Mouse (Mus musculus) intestine, postnatal 0 days (tissue): ENCODE data around the gene Ebi3. TPM values are rescaled to one million over a fixed set of nuclear protein-coding genes. Genes with fewer than 3 reads are reported as not detected.

Experiments used
- ATAC-seq: fragments of 200-750 bp; cut with Nextera tagmentation; 2 replicates; pipeline ENCODE4 v1.8.0; 2017; ENCODE audit warnings: mild to moderate bottlenecking, moderate TSS enrichment, moderate library complexity
- H3K27ac ChIP-seq: fragments of 300-500 bp; sonication (generic); 2 replicates; pipeline ENCODE4 v1.5.1; 2014; ENCODE audit warnings: mild to moderate bottlenecking, low read depth, low read length, moderate library complexity
- H3K27me3 ChIP-seq: fragments of 300-500 bp; sonication (generic); replicated peaks from 2 replicates; pipeline ENCODE4 v1.6.1; 2014; ENCODE audit warnings: low read length, mixed read lengths; ENCODE audit not compliant: control insufficient read depth, insufficient read depth
- H3K36me3 ChIP-seq: fragments of 300-500 bp; sonication (generic); 2 replicates; pipeline ENCODE4 v1.6.1; 2014; ENCODE audit warnings: mild to moderate bottlenecking, moderate library complexity; ENCODE audit not compliant: control insufficient read depth, insufficient read depth
- H3K4me1 ChIP-seq: fragments of 300-500 bp; sonication (generic); replicated peaks from 2 replicates; pipeline ENCODE4 v1.6.1; 2014; ENCODE audit warnings: antibody characterized with exemption, low read length, mixed read lengths; ENCODE audit not compliant: control insufficient read depth, insufficient read depth
- H3K4me2 ChIP-seq: fragments of 300-500 bp; sonication (generic); replicated peaks from 2 replicates; pipeline ENCODE4 v1.6.1; 2014; ENCODE audit warnings: low read depth, mild to moderate bottlenecking, moderate library complexity
- H3K4me3 ChIP-seq: fragments of 300-500 bp; sonication (generic); 2 replicates; pipeline ENCODE4 v1.5.1; 2014; ENCODE audit warnings: low read depth, low read length
- H3K9ac ChIP-seq: fragments of 300-500 bp; sonication (generic); 2 replicates; pipeline ENCODE4 v1.6.1; 2014; ENCODE audit warnings: mild to moderate bottlenecking, low read depth, low read length
- H3K9me3 ChIP-seq: fragments of 300-500 bp; sonication (generic); 2 replicates; pipeline ENCODE4 v1.6.1; 2016; ENCODE audit warnings: mixed run types; ENCODE audit not compliant: control insufficient read depth
- CTCF ChIP-seq: sonication (generic); IDR thresholded peaks from 2 replicates; pipeline ENCODE4 v1.5.1; 2016; ENCODE audit warnings: low read depth, mild to moderate bottlenecking, control low read depth, antibody characterized with exemption, moderate library complexity
- WGBS: fragments of 180-500 bp; shearing (Covaris S2); extraction: QIAGEN DNeasy Blood & Tissue Kit; methylation state at CpG from one replicate; pipeline ENCODE4 v1.1.7; 2014; 5-methylcytosine and 5-hydroxymethylcytosine counted together
- polyA plus RNA-seq: library from polyadenylated mRNA; unstranded; fragments of >200 nt; fragmentation: Nextera tagmentation; extraction: Ambion mirVana; gene quantifications from 2 replicates; pipeline ENCODE4 v1.2.1, GENCODE M21; 2015

Ebi3 gene
- polyA plus RNA-seq, 1 experiment from 2014 or later: 1.5 TPM

GRCm38 (mm10) chr17:55967186-55967585, 14.7 kb downstream of the Ebi3 start:
- no peak overlapping the region for H3K4me2 ChIP-seq
- H3K4me3 ChIP-seq: no peak overlapping the region
- peaks cover 20% of the 10 kb centered on the region for H3K27me3 ChIP-seq
- H3K36me3 ChIP-seq: peaks cover 35% of the 10 kb centered on the region
- WGBS: 95% methylated on average over 4 of the region's 4 CpGs
- no peak for ATAC-seq
- no peak for TF ChIP-seq CTCF
- no peak overlapping the region for H3K27ac ChIP-seq
- no peak overlapping the region for H3K9ac ChIP-seq
- H3K9me3 ChIP-seq: no peaks in the 10 kb centered on the region
- H3K4me1 ChIP-seq: 0 out of 2 replicates have a peak, but pooled peaks cover 4% of the 10 kb centered on the region

- Histone ChIP-seq H3K4me2 (no peak overlapping the region), H3K9me3 (no peaks in the 10 kb centered on the region), H3K9ac (no peak overlapping the region), H3K27ac (no peak overlapping the region), H3K4me3 (no peak overlapping the region), H3K4me1 (0 out of 2 replicates have a peak, but pooled peaks cover 4% of the 10 kb centered on the region), H3K36me3 (peaks cover 32% of the 10 kb centered on the region), H3K27me3 (peaks cover 20% of the 10 kb centered on the region)
- no peak for ATAC-seq
- TF ChIP-seq CTCF: no peak
- WGBS: 73% methylated on average over 7 of the region's 7 CpGs
Measured at GRCm38 (mm10) chr17:55968210-55968609, 15.8 kb downstream of the Ebi3 start.

DNA sequence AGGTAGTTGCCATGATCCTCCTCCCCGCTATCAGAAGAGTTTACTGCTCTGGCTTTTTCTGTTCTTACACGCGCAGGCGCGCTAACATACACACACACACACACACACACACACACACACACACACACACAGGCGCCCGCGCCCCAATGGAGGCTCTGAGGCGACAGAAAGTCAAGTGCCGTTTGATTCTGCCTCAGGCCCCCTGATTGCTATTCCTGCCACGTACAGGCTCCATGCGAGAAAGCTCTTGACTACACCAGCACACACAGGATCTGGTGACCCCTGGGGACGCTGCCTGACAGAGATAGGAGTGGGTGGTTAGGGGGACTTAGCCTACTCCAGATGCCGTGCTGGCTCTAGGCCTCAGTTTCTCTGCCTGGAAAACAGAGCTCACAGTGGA, 17.1 kb downstream of the Ebi3 start:
- H3K4me3 ChIP-seq: no peak overlapping the region

DNA sequence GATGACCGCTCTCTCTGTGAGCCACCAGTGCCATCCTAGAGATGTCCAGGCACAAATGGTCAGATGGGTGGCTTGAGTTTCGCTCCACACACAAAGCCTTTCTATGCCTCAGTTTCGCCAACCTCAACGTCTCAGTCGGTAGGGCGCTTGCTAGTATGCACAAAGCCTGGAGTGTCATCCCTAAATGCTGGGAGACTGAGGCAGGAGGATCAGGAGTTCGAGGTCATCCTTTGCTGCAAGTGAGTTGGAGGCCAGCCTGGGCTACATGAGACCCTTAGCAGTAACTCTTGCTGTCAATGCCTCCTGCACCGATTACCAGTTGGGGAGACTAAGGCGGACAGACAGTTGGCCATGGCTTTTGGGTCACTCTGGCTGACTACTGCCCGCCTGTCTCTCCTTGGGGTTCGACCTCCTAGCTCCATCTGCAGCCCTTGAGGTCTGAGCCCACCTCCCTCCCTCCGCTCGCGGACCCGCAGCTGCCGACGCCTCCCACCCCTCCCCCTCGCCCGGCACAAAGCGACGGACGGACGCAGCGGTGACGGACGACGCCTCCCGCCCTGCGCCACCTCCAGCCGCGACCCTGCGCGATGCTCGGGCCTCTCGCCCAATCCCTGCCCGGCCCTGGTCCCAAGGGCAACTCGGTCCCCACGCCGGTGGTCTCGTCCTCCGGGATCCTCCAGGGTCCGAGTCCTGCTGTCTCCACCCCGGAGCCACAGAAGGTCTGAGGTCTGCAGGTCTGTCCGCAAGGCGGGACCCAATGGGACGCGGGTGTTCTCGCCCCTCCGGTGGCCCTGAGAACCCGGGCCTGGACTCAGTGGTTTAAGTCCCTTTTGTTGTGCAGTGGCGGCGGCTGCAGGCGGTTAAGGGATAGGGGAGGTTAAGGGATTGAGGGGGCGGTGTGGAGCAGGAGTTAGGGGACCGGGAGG, 17.8 kb downstream of the Ebi3 start, which contains the start of gene Shd:
Shd (plus strand) TSS at position 502 of the 926 bp plus-strand sequence.
- H3K27ac ChIP-seq: no peak within 1 kb of the TSS
- 0 out of 2 replicates have a peak, but pooled peaks cover 4% of the 10 kb centered on the region for H3K4me1 ChIP-seq
- 0 out of 2 replicates have a peak, but pooled peaks have one; percentile 15 for ATAC-seq
- WGBS: 9% methylated on average over 55 of the region's 55 CpGs
- peak within 1 kb of the TSS; percentile 43 for H3K9ac ChIP-seq
- peaks cover 20% of the 10 kb centered on the region for H3K27me3 ChIP-seq
- H3K4me3 ChIP-seq: peak within 1 kb of the TSS; percentile 38
- peak within 1 kb of the TSS; percentile 66 for H3K4me2 ChIP-seq
- no peak for TF ChIP-seq CTCF
- H3K36me3 ChIP-seq: peaks cover 19% of the 10 kb centered on the region
- no peaks in the 10 kb centered on the region for H3K9me3 ChIP-seq

More for the DNA sequence above, 17.1 kb downstream of the Ebi3 start:
- no peak overlapping the region for H3K27ac ChIP-seq
- no peaks in the 10 kb centered on the region for H3K9me3 ChIP-seq
- H3K4me2 ChIP-seq: no peak overlapping the region; the same call in 1 of the 2 replicates
- no peak for ATAC-seq
- WGBS: 38% methylated on average over 14 of the region's 14 CpGs
- TF ChIP-seq CTCF: no peak
- H3K4me1 ChIP-seq: 0 out of 2 replicates have a peak, but pooled peaks cover 4% of the 10 kb centered on the region
- H3K9ac ChIP-seq: no peak overlapping the region
- peaks cover 20% of the 10 kb centered on the region for H3K27me3 ChIP-seq
- peaks cover 26% of the 10 kb centered on the region for H3K36me3 ChIP-seq

DNA sequence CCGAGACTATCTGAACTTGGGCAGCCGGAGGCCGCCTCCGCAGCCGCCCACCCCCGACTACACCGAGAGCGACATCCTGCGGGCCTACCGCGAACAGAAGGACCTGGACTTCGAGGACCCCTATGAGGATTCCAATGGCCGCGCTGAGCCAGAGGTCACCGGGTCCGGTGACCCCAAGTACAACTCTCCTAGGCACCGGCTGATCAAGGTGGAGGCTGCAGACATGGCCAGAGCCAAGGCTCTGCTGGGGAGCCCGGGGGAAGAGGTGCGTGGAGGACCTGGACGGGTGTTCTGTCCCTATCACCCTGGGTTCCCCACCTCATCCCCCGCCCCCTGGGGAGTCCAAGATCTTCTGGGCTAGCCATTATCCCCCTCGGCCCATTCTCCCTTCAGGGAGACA, 19.0 kb downstream of the Ebi3 start:
- Histone ChIP-seq H3K9ac (no peak overlapping the region), H3K4me1 (0 out of 2 replicates have a peak, but pooled peaks cover 4% of the 10 kb centered on the region), H3K27ac (no peak overlapping the region), H3K4me3 (no peak overlapping the region), H3K27me3 (peaks cover 20% of the 10 kb centered on the region), H3K4me2 (no peak overlapping the region), H3K36me3 (peaks cover 14% of the 10 kb centered on the region), H3K9me3 (no peaks in the 10 kb centered on the region)
- TF ChIP-seq CTCF: no peak
- ATAC-seq: no peak
- 45% methylated on average over 22 of the region's 22 CpGs for WGBS

DNA sequence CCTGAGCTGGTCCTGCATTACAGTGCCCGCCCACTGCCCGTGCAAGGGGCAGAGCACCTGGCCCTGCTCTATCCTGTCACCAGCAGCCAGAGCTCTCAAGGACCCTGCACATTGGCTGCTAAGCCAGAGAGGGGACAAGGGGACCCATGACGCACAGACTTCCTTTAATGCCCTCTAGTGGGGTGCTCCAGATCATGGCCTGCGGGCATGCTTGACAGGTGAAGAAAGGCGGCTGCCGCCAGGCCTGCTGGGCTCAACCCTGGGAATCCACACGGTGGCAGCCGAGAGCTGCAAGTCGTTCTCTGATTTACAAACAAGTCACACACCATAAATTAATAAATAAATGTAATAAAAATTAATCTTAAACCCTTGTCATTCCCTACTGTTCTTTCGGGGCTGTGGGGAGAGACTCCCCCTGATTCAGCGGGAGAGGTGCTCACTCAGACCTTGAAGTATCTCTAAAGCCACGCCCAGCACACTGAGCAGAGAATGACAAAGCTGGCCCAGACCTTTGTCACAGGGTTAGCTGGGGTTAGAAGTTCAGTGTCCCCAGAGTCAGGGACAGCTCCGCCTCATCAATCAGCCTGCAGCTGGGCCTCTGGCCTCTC, 23.9 kb downstream of the Ebi3 start:
- no peaks in the 10 kb centered on the region for H3K4me1 ChIP-seq
- H3K4me3 ChIP-seq: no peak overlapping the region
- H3K27me3 ChIP-seq: peaks cover 2% of the 10 kb centered on the region; the same call in 1 of the 2 replicates
- 13% methylated on average over 13 of the region's 13 CpGs for WGBS
- ATAC-seq: peak; percentile 85
- H3K36me3 ChIP-seq: no peaks in the 10 kb centered on the region
- H3K4me2 ChIP-seq: peak overlapping the region; percentile 48
- no peak overlapping the region for H3K9ac ChIP-seq
- TF ChIP-seq CTCF: peak; percentile 87
- H3K9me3 ChIP-seq: no peaks in the 10 kb centered on the region
- no peak overlapping the region for H3K27ac ChIP-seq
